Mouse (Mus musculus): ENCODE data around the gene Treml1. TPM values are rescaled to one million over a fixed set of nuclear protein-coding genes. Genes with fewer than 3 reads are reported as not detected.

The Treml1 gene
- polyA plus RNA-seq, 1 experiment: 0.73 TPM

- no peak for TF ChIP-seq CTCF (IDR thresholded peaks at IDR 0.05; ENCODE audit: borderline replicate concordance, control insufficient read depth, extremely low read depth, insufficient read depth, low read length, poor library complexity)
- TF ChIP-seq POLR2A (IDR thresholded peaks at IDR 0.05; ENCODE audit: control insufficient read depth, extremely low read depth, insufficient read depth, low read length, poor library complexity): no peak
- peaks cover 45% of the 10 kb centered on the region for H3K36me3 ChIP-seq (ENCODE audit: control insufficient read depth, insufficient read depth, low read length)
- no peaks in the 10 kb centered on the region for H3K27me3 ChIP-seq (ENCODE audit: control insufficient read depth, insufficient read depth, low read length)
- no peak overlapping the region for H3K27ac ChIP-seq (ENCODE audit: control insufficient read depth, insufficient read depth, low read length)
- no peaks in the 10 kb centered on the region for H3K4me1 ChIP-seq (replicated peaks; ENCODE audit: control insufficient read depth, insufficient read depth, low read length)
- no peak overlapping the region for H3K4me3 ChIP-seq (ENCODE audit: control insufficient read depth, insufficient read depth, low read length)
- no peak for DNase-seq
- WGBS: 34% methylated on average over 2 of the region's 2 CpGs
Observed at GRCm38 (mm10) chr17:48385786-48386461, 26.2 kb downstream of the Treml1 start.

GRCm38 (mm10) chr17:48388666-48389065 lies 28.9 kb downstream of the Treml1 start:
- H3K4me3 ChIP-seq (ENCODE audit: control insufficient read depth, insufficient read depth, low read length): no peak overlapping the region
- H3K4me1 ChIP-seq (replicated peaks; ENCODE audit: control insufficient read depth, insufficient read depth, low read length): no peaks in the 10 kb centered on the region
- DNase-seq: no peak
- peaks cover 72% of the 10 kb centered on the region for H3K36me3 ChIP-seq (ENCODE audit: control insufficient read depth, insufficient read depth, low read length)
- WGBS: 94% methylated on average over 2 of the region's 2 CpGs
- TF ChIP-seq POLR2A (IDR thresholded peaks at IDR 0.05; ENCODE audit: control insufficient read depth, extremely low read depth, insufficient read depth, low read length, poor library complexity): no peak
- TF ChIP-seq CTCF (IDR thresholded peaks at IDR 0.05; ENCODE audit: borderline replicate concordance, control insufficient read depth, extremely low read depth, insufficient read depth, low read length, poor library complexity): no peak
- no peaks in the 10 kb centered on the region for H3K27me3 ChIP-seq (ENCODE audit: control insufficient read depth, insufficient read depth, low read length)
- no peak overlapping the region for H3K27ac ChIP-seq (ENCODE audit: control insufficient read depth, insufficient read depth, low read length)

DNA sequence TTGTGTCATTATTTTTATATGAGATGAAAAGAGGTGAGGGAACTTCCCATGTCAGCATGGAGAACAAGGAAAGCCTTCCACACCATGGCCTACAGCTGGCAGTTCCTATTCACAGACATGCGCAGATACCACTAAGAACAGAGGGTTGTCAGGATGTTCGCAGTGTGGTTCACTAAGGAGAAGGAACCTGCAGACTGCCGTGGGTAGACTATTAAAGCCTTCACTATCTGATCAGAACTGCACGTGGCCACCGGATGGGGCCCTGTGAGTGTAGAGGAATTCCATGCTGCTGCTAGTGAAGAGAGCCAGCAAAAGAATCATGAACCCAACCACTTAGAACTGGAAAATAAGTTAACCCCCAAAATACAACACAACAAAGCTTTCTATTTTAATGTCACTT lies 29.7 kb downstream of the Treml1 start:
- no peak for TF ChIP-seq CTCF (IDR thresholded peaks at IDR 0.05; ENCODE audit: borderline replicate concordance, control insufficient read depth, extremely low read depth, insufficient read depth, low read length, poor library complexity)
- TF ChIP-seq POLR2A (IDR thresholded peaks at IDR 0.05; ENCODE audit: control insufficient read depth, extremely low read depth, insufficient read depth, low read length, poor library complexity): no peak
- DNase-seq: no peak
- H3K4me1 ChIP-seq (replicated peaks; ENCODE audit: control insufficient read depth, insufficient read depth, low read length): no peaks in the 10 kb centered on the region
- WGBS: 95% methylated on average over 5 of the region's 5 CpGs
- no peak overlapping the region for H3K27ac ChIP-seq (ENCODE audit: control insufficient read depth, insufficient read depth, low read length)
- H3K36me3 ChIP-seq (ENCODE audit: control insufficient read depth, insufficient read depth, low read length): peaks cover 80% of the 10 kb centered on the region
- H3K4me3 ChIP-seq (ENCODE audit: control insufficient read depth, insufficient read depth, low read length): no peak overlapping the region
- no peaks in the 10 kb centered on the region for H3K27me3 ChIP-seq (ENCODE audit: control insufficient read depth, insufficient read depth, low read length)

GRCm38 (mm10) chr17:48391446-48391845 lies 31.7 kb downstream of the Treml1 start:
- no peak for DNase-seq
- WGBS: 96% methylated on average over 5 of the region's 5 CpGs
- TF ChIP-seq CTCF (IDR thresholded peaks at IDR 0.05; ENCODE audit: borderline replicate concordance, control insufficient read depth, extremely low read depth, insufficient read depth, low read length, poor library complexity) (no peak), POLR2A (IDR thresholded peaks at IDR 0.05; ENCODE audit: control insufficient read depth, extremely low read depth, insufficient read depth, low read length, poor library complexity) (no peak)
- Histone ChIP-seq H3K27me3 (ENCODE audit: control insufficient read depth, insufficient read depth, low read length) (no peaks in the 10 kb centered on the region), H3K27ac (ENCODE audit: control insufficient read depth, insufficient read depth, low read length) (no peak overlapping the region), H3K4me3 (ENCODE audit: control insufficient read depth, insufficient read depth, low read length) (no peak overlapping the region), H3K36me3 (ENCODE audit: control insufficient read depth, insufficient read depth, low read length) (peaks cover 97% of the 10 kb centered on the region), H3K4me1 (replicated peaks; ENCODE audit: control insufficient read depth, insufficient read depth, low read length) (no peaks in the 10 kb centered on the region)

DNA sequence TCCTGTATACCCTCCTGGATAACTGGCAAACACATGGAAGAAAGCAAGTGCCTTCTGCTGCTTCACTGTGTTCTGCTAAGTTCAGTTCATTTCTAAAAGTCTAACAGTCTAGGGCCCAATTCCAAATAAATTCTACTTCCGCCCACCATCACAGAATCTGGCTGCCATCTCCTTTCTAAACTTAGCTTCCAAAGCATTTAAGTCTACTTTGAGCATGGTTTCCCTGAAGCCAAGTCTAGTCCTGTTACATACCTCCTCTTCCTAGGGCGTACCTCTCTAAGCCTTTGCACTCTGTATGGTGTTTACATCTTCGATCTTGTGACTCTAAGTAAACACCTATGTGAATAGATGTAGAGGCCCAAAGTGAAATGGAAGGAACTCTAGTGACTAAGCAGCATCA lies 32.9 kb downstream of the Treml1 start:
- peaks cover 92% of the 10 kb centered on the region for H3K36me3 ChIP-seq (ENCODE audit: control insufficient read depth, insufficient read depth, low read length)
- H3K27me3 ChIP-seq (ENCODE audit: control insufficient read depth, insufficient read depth, low read length): no peaks in the 10 kb centered on the region
- DNase-seq: no peak
- TF ChIP-seq POLR2A (IDR thresholded peaks at IDR 0.05; ENCODE audit: control insufficient read depth, extremely low read depth, insufficient read depth, low read length, poor library complexity) (no peak), CTCF (IDR thresholded peaks at IDR 0.05; ENCODE audit: borderline replicate concordance, control insufficient read depth, extremely low read depth, insufficient read depth, low read length, poor library complexity) (no peak)
- H3K4me1 ChIP-seq (replicated peaks; ENCODE audit: control insufficient read depth, insufficient read depth, low read length): no peaks in the 10 kb centered on the region
- no peak overlapping the region for H3K4me3 ChIP-seq (ENCODE audit: control insufficient read depth, insufficient read depth, low read length)
- no peak overlapping the region for H3K27ac ChIP-seq (ENCODE audit: control insufficient read depth, insufficient read depth, low read length)
- 98% methylated on average over 3 of the region's 3 CpGs for WGBS

GRCm38 (mm10) chr17:48401710-48402109 lies 42.0 kb downstream of the Treml1 start:
- no peak for DNase-seq
- no peak overlapping the region for H3K27ac ChIP-seq (ENCODE audit: control insufficient read depth, insufficient read depth, low read length)
- no peak overlapping the region for H3K4me3 ChIP-seq (ENCODE audit: control insufficient read depth, insufficient read depth, low read length)
- peaks cover 4% of the 10 kb centered on the region for H3K4me1 ChIP-seq (replicated peaks; ENCODE audit: control insufficient read depth, insufficient read depth, low read length)
- peaks cover 34% of the 10 kb centered on the region for H3K36me3 ChIP-seq (ENCODE audit: control insufficient read depth, insufficient read depth, low read length)
- WGBS: 93% methylated on average over 4 of the region's 4 CpGs
- no peaks in the 10 kb centered on the region for H3K27me3 ChIP-seq (ENCODE audit: control insufficient read depth, insufficient read depth, low read length)
- TF ChIP-seq POLR2A (IDR thresholded peaks at IDR 0.05; ENCODE audit: control insufficient read depth, extremely low read depth, insufficient read depth, low read length, poor library complexity) (no peak), CTCF (IDR thresholded peaks at IDR 0.05; ENCODE audit: borderline replicate concordance, control insufficient read depth, extremely low read depth, insufficient read depth, low read length, poor library complexity) (no peak)

DNA sequence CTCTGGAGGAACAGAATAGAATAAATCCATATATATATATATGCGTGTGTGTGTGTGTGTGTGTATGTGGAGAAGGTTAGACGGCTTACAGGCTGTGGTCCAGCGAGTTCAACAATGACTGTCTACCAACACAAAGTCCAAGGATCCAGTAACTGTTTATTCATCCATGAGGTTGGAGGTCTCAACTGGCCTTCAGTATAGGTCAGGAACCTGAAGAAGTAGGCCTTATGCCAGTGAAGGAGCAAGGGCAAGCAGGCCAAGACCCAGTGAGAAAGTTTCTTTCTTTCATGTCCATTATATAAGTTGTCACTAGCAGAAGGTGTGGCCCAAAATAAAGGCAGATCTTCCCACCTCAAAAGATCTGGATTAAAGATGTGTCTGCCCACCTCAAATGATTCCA lies 43.0 kb downstream of the Treml1 start:
- DNase-seq: no peak
- TF ChIP-seq POLR2A (IDR thresholded peaks at IDR 0.05; ENCODE audit: control insufficient read depth, extremely low read depth, insufficient read depth, low read length, poor library complexity) (no peak), CTCF (IDR thresholded peaks at IDR 0.05; ENCODE audit: borderline replicate concordance, control insufficient read depth, extremely low read depth, insufficient read depth, low read length, poor library complexity) (no peak)

More for the DNA sequence above, 43.0 kb downstream of the Treml1 start:
- peaks cover 26% of the 10 kb centered on the region for H3K36me3 ChIP-seq (ENCODE audit: control insufficient read depth, insufficient read depth, low read length)
- no peaks in the 10 kb centered on the region for H3K27me3 ChIP-seq (ENCODE audit: control insufficient read depth, insufficient read depth, low read length)
- H3K4me1 ChIP-seq (replicated peaks; ENCODE audit: control insufficient read depth, insufficient read depth, low read length): peaks cover 7% of the 10 kb centered on the region
- 98% methylated on average over 3 of the region's 3 CpGs for WGBS
- no peak overlapping the region for H3K4me3 ChIP-seq (ENCODE audit: control insufficient read depth, insufficient read depth, low read length)
- no peak overlapping the region for H3K27ac ChIP-seq (ENCODE audit: control insufficient read depth, insufficient read depth, low read length)
